Mouse (Mus musculus): ENCODE measurements around the gene Ddx23. TPM values are rescaled to one million over a fixed set of nuclear protein-coding genes. Genes with fewer than 3 reads are reported as not detected.

Gene Ddx23
- total RNA-seq, 2 experiments from 2014 or later: 45.1 to 48.1 TPM

- no peak for DNase-seq
- intact Hi-C loops (cut with DNase I; ENCODE audit: low total_unique reads): no loop called here
These were observed 13.0 kb upstream of the Ddx23 start for GRCm38 (mm10) chr15:98675634-98676250.

DNA sequence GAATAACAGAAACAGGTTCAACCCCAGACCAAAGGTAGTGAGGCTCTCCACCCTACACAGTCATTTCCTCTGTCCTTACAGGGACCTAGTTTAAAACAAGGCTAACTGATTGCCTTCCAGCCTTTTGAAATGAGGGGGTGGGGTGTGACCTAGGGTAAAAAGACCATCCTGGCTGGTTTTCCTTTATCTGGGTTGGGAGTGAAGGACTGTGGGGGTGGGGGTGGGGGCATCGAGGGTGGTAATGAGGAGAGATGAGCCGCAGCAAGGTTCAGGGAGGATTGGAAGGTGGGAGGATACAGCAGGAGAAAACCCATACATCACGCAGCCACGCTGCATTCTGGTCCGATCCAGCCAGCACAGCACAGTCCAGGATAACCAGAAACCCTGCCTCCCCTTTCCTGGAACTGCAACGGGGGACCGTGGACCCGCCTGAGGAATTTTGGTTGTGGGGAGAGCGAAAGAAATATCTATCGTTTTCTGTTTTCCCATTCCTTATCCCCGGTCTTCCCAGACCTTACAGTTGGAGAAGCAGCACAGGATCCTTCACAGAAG lies 12.4 kb upstream of the Ddx23 start:
- intact Hi-C loops (cut with DNase I; ENCODE audit: low total_unique reads): no loop called here
- no peak for DNase-seq

DNA sequence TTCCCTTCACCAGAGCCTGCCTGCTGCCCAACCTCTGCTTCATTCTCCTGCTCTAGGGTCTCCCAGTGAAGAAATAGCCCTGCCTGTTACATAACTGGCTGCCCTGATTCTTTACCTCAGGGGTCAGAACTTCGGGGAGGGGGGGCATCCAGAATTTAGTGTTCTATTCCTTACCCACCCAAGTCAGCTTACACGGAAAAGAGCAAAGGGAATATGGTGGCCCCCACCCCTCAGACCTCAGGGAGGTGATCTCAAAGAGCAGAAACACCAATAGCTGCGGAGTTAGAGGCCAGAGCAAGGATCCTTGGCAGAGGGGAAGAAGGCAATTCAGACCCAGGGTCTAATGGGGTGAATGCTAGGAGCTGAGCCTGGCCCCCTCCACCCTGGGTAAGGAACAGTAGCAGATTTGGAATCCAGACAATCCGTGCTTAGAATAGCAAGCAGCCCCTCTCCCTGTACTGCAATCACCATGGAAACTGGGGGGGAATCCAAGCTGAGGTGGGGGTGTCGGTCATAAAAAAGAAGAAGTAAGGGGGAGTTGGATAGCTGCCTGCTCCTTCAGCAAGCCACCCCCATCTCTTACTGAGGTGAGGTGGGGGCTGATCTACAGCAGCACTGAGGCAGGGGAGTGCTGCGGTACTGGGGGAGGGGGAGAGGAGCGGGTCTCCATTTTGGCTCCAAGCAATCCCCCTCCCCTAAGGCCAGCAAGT lies 11.7 kb upstream of the Ddx23 start:
- intact Hi-C loops (cut with DNase I; ENCODE audit: low total_unique reads): no loop called here

GRCm38 (mm10) chr15:98673732-98674131 lies 11.0 kb upstream of the Ddx23 start:
- intact Hi-C loops (cut with DNase I; ENCODE audit: low total_unique reads): no loop called here
- no peak for DNase-seq

More for the DNA sequence above, 11.7 kb upstream of the Ddx23 start:
- DNase-seq: no peak

DNA sequence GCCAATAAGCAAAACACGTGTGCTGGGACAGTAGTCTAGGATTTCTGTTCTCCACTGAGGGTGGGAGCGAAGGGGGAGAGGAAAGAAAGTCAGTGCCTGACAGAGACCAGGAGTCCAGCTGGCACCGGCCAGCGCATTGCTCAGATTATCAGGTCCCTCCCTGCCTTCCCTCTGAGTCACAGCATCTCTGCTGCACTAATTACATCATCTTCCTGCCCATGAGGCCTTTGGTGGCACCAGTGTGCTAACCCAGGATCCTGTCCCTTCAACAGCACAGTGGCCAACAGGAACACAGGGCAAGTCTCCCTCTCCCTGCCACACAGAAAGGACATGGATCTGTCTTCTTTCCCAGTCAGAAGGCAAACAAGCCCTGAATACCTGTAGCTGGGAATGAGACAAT lies 9.9 kb upstream of the Ddx23 start:
- intact Hi-C loops (cut with DNase I; ENCODE audit: low total_unique reads): no loop called here
- DNase-seq: no peak

- DNase-seq: no peak
- intact Hi-C loops (cut with DNase I; ENCODE audit: low total_unique reads): loop anchor here (2.0 kb wide), 1 partner anchor 39 kb away; no protein-coding TSS in a partner anchor
These were observed 1.6 kb upstream of the Ddx23 start for GRCm38 (mm10) chr15:98664042-98664907.

- DNase-seq: no peak
- intact Hi-C loops (cut with DNase I; ENCODE audit: low total_unique reads): no loop called here
These were observed 512 bp downstream of the Ddx23 start for GRCm38 (mm10) chr15:98662198-98662566.

DNA sequence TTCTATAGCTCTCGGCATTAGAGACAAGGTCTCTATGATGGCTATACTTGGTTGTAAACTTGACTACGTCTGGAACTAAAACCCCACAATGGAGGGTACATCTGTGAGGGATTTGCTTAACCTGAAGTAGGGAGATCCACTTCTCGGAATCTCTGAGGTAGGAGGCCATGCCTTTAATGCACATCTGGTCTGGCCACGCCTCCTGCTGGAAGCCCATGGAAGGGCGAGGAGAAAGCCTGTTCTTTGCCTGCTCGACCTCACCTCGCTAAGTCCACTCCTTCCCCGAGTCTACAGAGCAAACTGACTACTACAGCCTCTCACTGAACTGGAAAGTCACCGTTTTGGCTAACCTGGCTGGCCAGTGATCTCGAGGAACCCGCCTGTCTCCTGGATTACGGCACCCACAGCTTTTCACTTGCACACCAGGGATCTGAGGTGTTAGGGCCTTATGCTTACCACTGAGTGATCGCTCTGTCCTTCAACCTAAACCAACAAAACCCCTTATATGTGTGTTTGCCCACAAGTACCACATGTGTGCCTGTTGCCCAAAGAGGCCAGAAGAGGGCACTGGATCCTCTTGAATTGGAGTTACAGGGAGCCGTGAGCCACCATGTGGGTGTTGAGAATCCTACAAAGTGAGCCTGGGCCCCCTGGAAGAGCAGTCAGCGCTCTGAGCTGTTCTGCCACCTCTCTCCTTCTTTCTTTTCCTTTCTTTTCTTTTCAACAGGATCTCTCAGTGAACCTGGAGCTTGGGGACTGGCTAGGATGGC lies 5.5 kb downstream of the Ddx23 start:
- intact Hi-C loops (cut with DNase I; ENCODE audit: low total_unique reads): no loop called here

DNA sequence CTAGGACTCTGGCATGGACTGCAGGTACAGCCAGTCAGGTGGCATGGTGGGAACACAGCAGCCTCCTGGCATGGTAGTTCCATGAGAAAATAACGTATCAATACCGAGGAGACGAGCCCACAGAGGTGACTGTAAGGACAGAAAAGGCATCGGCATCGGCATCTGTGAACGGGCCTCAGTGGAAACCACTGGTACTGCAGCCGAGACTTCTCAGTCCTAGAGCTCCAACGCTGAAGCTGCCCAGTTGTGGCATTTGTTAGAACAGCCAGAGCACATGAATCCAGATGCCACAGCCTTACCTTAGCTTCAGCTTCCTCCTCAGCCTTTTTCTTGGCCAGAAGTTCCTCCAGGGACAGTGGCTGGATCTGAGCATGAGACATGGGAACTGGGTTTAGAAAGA lies 10.5 kb downstream of the Ddx23 start:
- intact Hi-C loops (cut with DNase I; ENCODE audit: low total_unique reads): no loop called here
- no peak for DNase-seq

More for the DNA sequence above, 5.5 kb downstream of the Ddx23 start:
- no peak for DNase-seq

DNA sequence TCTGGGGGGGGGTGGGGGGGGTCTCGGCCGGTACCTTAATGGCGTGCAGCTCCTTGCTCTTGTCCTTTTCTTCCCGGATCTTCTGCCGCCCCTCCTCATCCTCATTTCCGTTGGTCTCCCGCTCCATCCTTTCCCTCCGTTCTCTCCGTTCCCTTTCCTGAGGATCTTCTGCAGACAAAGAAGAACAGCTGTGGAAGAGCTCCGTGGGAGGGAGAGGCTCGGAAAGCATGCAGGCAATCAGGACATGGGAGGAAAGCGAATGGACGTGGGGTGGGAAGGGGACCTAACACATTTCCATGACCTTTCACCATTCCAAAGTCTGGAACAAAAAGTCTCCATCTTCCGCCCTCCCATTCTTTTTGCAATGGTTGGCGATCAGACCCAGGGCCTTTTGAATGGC lies 11.3 kb downstream of the Ddx23 start:
- intact Hi-C loops (cut with DNase I; ENCODE audit: low total_unique reads): no loop called here
- no peak for DNase-seq

DNA sequence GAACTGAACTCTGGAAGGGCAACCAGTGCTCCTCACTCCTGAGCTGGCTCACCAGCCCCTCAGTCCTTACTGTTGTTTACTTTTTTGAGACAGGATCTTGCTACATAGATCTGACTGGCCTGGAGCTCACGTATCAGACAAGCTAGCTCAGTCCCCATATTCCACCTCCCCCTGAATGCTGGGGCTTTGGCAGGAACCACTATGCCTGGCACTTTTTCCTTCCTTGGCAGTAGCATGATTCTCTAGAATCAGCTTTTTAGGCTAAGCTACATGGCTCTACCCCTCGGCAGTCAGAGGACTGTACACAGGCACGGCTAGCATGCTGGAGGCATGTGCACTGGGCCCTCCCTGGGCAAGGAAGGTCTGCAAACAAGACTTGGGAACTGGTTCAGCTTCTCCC lies 14.6 kb downstream of the Ddx23 start:
- intact Hi-C loops (cut with DNase I; ENCODE audit: low total_unique reads): no loop called here
- DNase-seq: no peak

DNA sequence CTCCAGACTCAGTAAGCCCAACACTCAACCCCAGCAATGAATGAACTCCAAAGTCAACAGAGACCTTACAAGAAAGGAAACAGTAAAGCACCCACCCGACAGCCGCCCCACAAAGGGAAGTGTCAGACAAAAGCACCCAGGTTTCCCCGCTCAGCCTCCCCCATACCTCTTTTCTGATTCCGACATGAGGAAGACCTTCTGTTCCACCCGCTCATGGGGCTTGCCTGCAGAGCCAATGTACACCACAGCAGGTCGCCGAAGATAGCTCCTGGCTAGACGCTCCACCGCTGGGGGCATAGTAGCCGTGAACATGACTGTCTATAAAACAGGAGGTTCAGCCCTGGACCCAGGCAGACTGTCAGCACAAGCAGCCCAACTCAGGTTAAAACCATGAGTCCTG lies 15.4 kb downstream of the Ddx23 start:
- intact Hi-C loops (cut with DNase I; ENCODE audit: low total_unique reads): no loop called here
- no peak for DNase-seq

DNA sequence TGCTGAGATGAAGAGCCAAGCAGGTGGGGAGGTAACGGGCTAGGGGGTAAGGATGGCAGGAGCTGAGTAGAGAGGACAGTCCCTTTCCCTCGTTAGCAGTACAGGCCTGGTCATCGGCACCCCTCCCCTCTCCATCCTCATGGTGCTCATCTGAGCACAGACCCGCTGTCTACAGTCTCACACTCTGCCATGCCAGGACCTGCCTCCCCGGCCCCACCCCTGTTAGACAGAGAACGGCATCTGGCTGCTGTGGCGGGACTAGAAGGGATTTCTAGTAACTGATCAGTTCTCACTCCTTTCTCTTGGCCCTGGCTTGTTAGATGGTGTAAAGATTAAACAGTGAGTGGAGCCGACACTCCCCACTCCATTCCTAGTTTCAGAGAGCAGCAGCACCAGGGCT lies 16.0 kb downstream of the Ddx23 start:
- intact Hi-C loops (cut with DNase I; ENCODE audit: low total_unique reads): no loop called here

GRCm38 (mm10) chr15:98645057-98646026 lies 17.4 kb downstream of the Ddx23 start:
- intact Hi-C loops (cut with DNase I; ENCODE audit: low total_unique reads): no loop called here

More for the DNA sequence above, 16.0 kb downstream of the Ddx23 start:
- no peak for DNase-seq

GRCm38 (mm10) chr15:98644406-98644805 lies 18.3 kb downstream of the Ddx23 start:
- intact Hi-C loops (cut with DNase I; ENCODE audit: low total_unique reads): no loop called here

More at GRCm38 (mm10) chr15:98645057-98646026, 17.4 kb downstream of the Ddx23 start:
- no peak for DNase-seq

DNA sequence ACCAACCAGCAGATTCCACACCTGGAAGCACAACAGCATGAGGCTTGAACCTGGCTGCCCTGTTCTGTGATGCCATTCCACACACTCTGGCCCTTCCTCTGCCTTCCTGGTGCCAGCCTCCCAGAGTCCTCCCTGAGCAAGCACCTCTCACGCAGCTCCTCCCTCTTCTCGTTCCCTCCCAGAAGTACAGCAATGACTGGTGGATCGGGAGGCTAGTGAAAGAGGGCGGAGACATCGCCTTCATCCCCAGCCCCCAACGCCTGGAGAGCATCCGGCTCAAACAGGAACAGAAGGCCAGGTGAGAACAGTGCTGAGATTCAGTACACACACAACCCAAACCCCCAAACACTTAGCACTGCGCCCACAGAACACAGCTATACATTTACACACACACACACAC lies 22.5 kb downstream of the Ddx23 start:
- no peak for DNase-seq
- intact Hi-C loops (cut with DNase I; ENCODE audit: low total_unique reads): no loop called here

More at GRCm38 (mm10) chr15:98644406-98644805, 18.3 kb downstream of the Ddx23 start:
- no peak for DNase-seq

GRCm38 (mm10) chr15:98637155-98637554 lies 25.5 kb downstream of the Ddx23 start:
- intact Hi-C loops (cut with DNase I; ENCODE audit: low total_unique reads): no loop called here
- no peak for DNase-seq

GRCm38 (mm10) chr15:98636517-98636916 lies 26.2 kb downstream of the Ddx23 start:
- intact Hi-C loops (cut with DNase I; ENCODE audit: low total_unique reads): no loop called here
- no peak for DNase-seq

Data from gastrocnemius, postnatal 14 days (tissue).